Mouse (Mus musculus) neural tube, embryonic 15.5 days (tissue): ENCODE results near the gene Cd40. TPM values are rescaled to one million over a fixed set of nuclear protein-coding genes. Genes with fewer than 3 reads are reported as not detected.

Experiments used
- ATAC-seq: fragments of 200-750 bp; cut with Nextera tagmentation; 2 replicates; pipeline ENCODE4 v1.8.0; 2017; ENCODE audit warnings: mild to moderate bottlenecking, moderate TSS enrichment, moderate library complexity; ENCODE audit not compliant: low FRiP score
- H3K27ac ChIP-seq: fragments of 300-500 bp; sonication (generic); replicated peaks from 2 replicates; pipeline ENCODE4 v1.5.1; 2015; ENCODE audit warnings: mild to moderate bottlenecking, inconsistent platforms
- H3K27me3 ChIP-seq: fragments of 300-500 bp; sonication (generic); replicated peaks from 2 replicates; pipeline ENCODE4 v1.6.1; 2015; ENCODE audit warnings: inconsistent platforms
- H3K36me3 ChIP-seq: fragments of 300-500 bp; sonication (generic); 2 replicates; pipeline ENCODE4 v1.6.1; 2015; ENCODE audit warnings: inconsistent platforms
- H3K4me1 ChIP-seq: fragments of 300-500 bp; sonication (generic); 2 replicates; pipeline ENCODE4 v1.6.1; 2015; ENCODE audit warnings: inconsistent platforms
- H3K4me2 ChIP-seq: fragments of 300-500 bp; sonication (generic); 2 replicates; pipeline ENCODE4 v1.6.1; 2015; ENCODE audit warnings: inconsistent platforms, mild to moderate bottlenecking, moderate library complexity
- H3K4me3 ChIP-seq: fragments of 300-500 bp; sonication (generic); replicated peaks from 2 replicates; pipeline ENCODE4 v1.5.1; 2015; ENCODE audit warnings: mild to moderate bottlenecking, inconsistent platforms
- H3K9ac ChIP-seq: fragments of 300-500 bp; sonication (generic); replicated peaks from 2 replicates; pipeline ENCODE4 v1.6.1; 2015; ENCODE audit warnings: mild to moderate bottlenecking, inconsistent platforms
- H3K9me3 ChIP-seq: fragments of 300-500 bp; sonication (generic); replicated peaks from 2 replicates; pipeline ENCODE4 v1.6.1; 2016; ENCODE audit warnings: inconsistent platforms
- WGBS: fragments of 180-500 bp; shearing (Covaris S2); methylation state at CpG from one replicate; pipeline ENCODE4 v1.1.7; 2015; ENCODE audit warnings: mixed read lengths; 5-methylcytosine and 5-hydroxymethylcytosine counted together
- polyA plus RNA-seq: library from polyadenylated mRNA; unstranded; fragments of >200 nt; fragmentation: Nextera tagmentation; extraction: Ambion mirVana; gene quantifications from 2 replicates; pipeline ENCODE4 v1.2.1, GENCODE M21; 2015

Gene Cd40
- polyA plus RNA-seq, 1 experiment from 2014 or later = 6.9 TPM

- peaks cover 53% of the 10 kb centered on the region for H3K27me3 ChIP-seq
Measured at GRCm38 (mm10) chr2:165080657-165081056, 25.2 kb downstream of the Cd40 start.

GRCm38 (mm10) chr2:165081257-165081656 is 25.8 kb downstream of the Cd40 start:
- peaks cover 32% of the 10 kb centered on the region for H3K4me1 ChIP-seq
- no peak overlapping the region for H3K27ac ChIP-seq
- H3K4me3 ChIP-seq = no peak overlapping the region
- 53% methylated on average over 7 of the region's 7 CpGs for WGBS
- no peak overlapping the region for H3K9ac ChIP-seq
- H3K4me2 ChIP-seq = no peak overlapping the region
- peaks cover 47% of the 10 kb centered on the region for H3K27me3 ChIP-seq
- H3K9me3 ChIP-seq = no peaks in the 10 kb centered on the region
- no peaks in the 10 kb centered on the region for H3K36me3 ChIP-seq
- ATAC-seq = no peak

More at GRCm38 (mm10) chr2:165080657-165081056, 25.2 kb downstream of the Cd40 start:
- Histone ChIP-seq H3K36me3 (no peaks in the 10 kb centered on the region), H3K4me2 (no peak overlapping the region), H3K27ac (no peak overlapping the region), H3K4me1 (peaks cover 37% of the 10 kb centered on the region), H3K4me3 (no peak overlapping the region), H3K9ac (no peak overlapping the region), H3K9me3 (no peaks in the 10 kb centered on the region)
- ATAC-seq = no peak
- 37% methylated on average over 9 of the region's 9 CpGs for WGBS

GRCm38 (mm10) chr2:165086634-165087033 is 31.2 kb downstream of the Cd40 start:
- Histone ChIP-seq H3K36me3 (no peaks in the 10 kb centered on the region), H3K4me3 (no peak overlapping the region), H3K9ac (no peak overlapping the region), H3K27ac (no peak overlapping the region), H3K9me3 (no peaks in the 10 kb centered on the region), H3K4me2 (no peak overlapping the region), H3K27me3 (no peaks in the 10 kb centered on the region; the same call in 1 of the 2 replicates), H3K4me1 (peaks cover 13% of the 10 kb centered on the region; the same call in 1 of the 2 replicates)
- 74% methylated on average over 4 of the region's 4 CpGs for WGBS
- no peak for ATAC-seq

GRCm38 (mm10) chr2:165089470-165089869 is 34.0 kb downstream of the Cd40 start:
- H3K27ac ChIP-seq = 0 out of 2 replicates have a peak overlapping the region, but pooled peaks have one; percentile 33
- 21% methylated on average over 14 of the region's 14 CpGs for WGBS
- no peak overlapping the region for H3K4me2 ChIP-seq

GRCm38 (mm10) chr2:165090650-165091049 is 35.2 kb downstream of the Cd40 start, which contains the start of gene 1700025C18Rik:
Gene 1700025C18Rik (minus strand): TSS chr2:165090750.
- no peaks in the 10 kb centered on the region for H3K36me3 ChIP-seq
- WGBS = 69% methylated on average over 2 of the region's 2 CpGs
- no peak within 1 kb of the TSS for H3K4me2 ChIP-seq
- no peak for ATAC-seq
- no peak within 1 kb of the TSS for H3K4me3 ChIP-seq
- H3K9me3 ChIP-seq = no peaks in the 10 kb centered on the region
- H3K4me1 ChIP-seq = peaks cover 23% of the 10 kb centered on the region
- H3K27me3 ChIP-seq = 0 out of 2 replicates have a peak, but pooled peaks cover 3% of the 10 kb centered on the region
- 0 out of 2 replicates have a peak within 1 kb of the TSS, but pooled peaks have one; percentile 33 for H3K27ac ChIP-seq
- H3K9ac ChIP-seq = no peak within 1 kb of the TSS

More at GRCm38 (mm10) chr2:165089470-165089869, 34.0 kb downstream of the Cd40 start:
- Histone ChIP-seq H3K9me3 (no peaks in the 10 kb centered on the region), H3K36me3 (no peaks in the 10 kb centered on the region), H3K9ac (no peak overlapping the region), H3K4me1 (peaks cover 17% of the 10 kb centered on the region), H3K4me3 (no peak overlapping the region), H3K27me3 (no peaks in the 10 kb centered on the region; the same call in 1 of the 2 replicates)
- ATAC-seq = no peak

- Histone ChIP-seq H3K9me3 (no peaks in the 10 kb centered on the region), H3K9ac (no peak overlapping the region), H3K27ac (no peak overlapping the region), H3K27me3 (0 out of 2 replicates have a peak, but pooled peaks cover 7% of the 10 kb centered on the region), H3K4me2 (no peak overlapping the region), H3K4me1 (peaks cover 29% of the 10 kb centered on the region), H3K36me3 (no peaks in the 10 kb centered on the region), H3K4me3 (no peak overlapping the region)
- WGBS = 72% methylated on average over 8 of the region's 8 CpGs
- no peak for ATAC-seq
Measured at GRCm38 (mm10) chr2:165091433-165091965, 36.1 kb downstream of the Cd40 start.

- Histone ChIP-seq H3K36me3 (no peaks in the 10 kb centered on the region), H3K4me1 (peaks cover 32% of the 10 kb centered on the region), H3K9ac (no peak overlapping the region), H3K27ac (no peak overlapping the region), H3K27me3 (peaks cover 13% of the 10 kb centered on the region; the same call in 1 of the 2 replicates), H3K4me3 (no peak overlapping the region), H3K9me3 (no peaks in the 10 kb centered on the region), H3K4me2 (no peak overlapping the region)
- 64% methylated on average over 7 of the region's 7 CpGs for WGBS
- no peak for ATAC-seq
Measured at GRCm38 (mm10) chr2:165092393-165092792, 37.0 kb downstream of the Cd40 start.

- no peak overlapping the region for H3K4me3 ChIP-seq
- H3K36me3 ChIP-seq = no peaks in the 10 kb centered on the region
- H3K27me3 ChIP-seq = peaks cover 32% of the 10 kb centered on the region
- ATAC-seq = no peak
- H3K27ac ChIP-seq = no peak overlapping the region
- H3K4me2 ChIP-seq = no peak overlapping the region
- no peak overlapping the region for H3K9ac ChIP-seq
- peaks cover 25% of the 10 kb centered on the region for H3K4me1 ChIP-seq
- WGBS = 8% methylated on average over 10 of the region's 10 CpGs
- H3K9me3 ChIP-seq = no peaks in the 10 kb centered on the region
Measured at GRCm38 (mm10) chr2:165096367-165096766, 40.9 kb downstream of the Cd40 start.

- Histone ChIP-seq H3K4me2 (no peak overlapping the region), H3K27me3 (peaks cover 48% of the 10 kb centered on the region), H3K9ac (no peak overlapping the region), H3K9me3 (no peaks in the 10 kb centered on the region), H3K27ac (no peak overlapping the region), H3K4me3 (no peak overlapping the region), H3K4me1 (peaks cover 28% of the 10 kb centered on the region), H3K36me3 (no peaks in the 10 kb centered on the region)
- no peak for ATAC-seq
- 85% methylated on average over 3 of the region's 3 CpGs for WGBS
Measured at GRCm38 (mm10) chr2:165098861-165099260, 43.4 kb downstream of the Cd40 start.

GRCm38 (mm10) chr2:165100749-165101148 is 45.3 kb downstream of the Cd40 start:
- Histone ChIP-seq H3K4me1 (peaks cover 24% of the 10 kb centered on the region), H3K27ac (no peak overlapping the region), H3K9me3 (no peaks in the 10 kb centered on the region), H3K36me3 (no peaks in the 10 kb centered on the region), H3K9ac (no peak overlapping the region), H3K4me2 (no peak overlapping the region), H3K4me3 (no peak overlapping the region), H3K27me3 (peaks cover 49% of the 10 kb centered on the region)
- no peak for ATAC-seq
- 15% methylated on average over 6 of the region's 6 CpGs for WGBS

- ATAC-seq = no peak
- no peaks in the 10 kb centered on the region for H3K36me3 ChIP-seq
- H3K4me2 ChIP-seq = no peak overlapping the region
- no peak overlapping the region for H3K4me3 ChIP-seq
- peaks cover 24% of the 10 kb centered on the region for H3K4me1 ChIP-seq
- no peaks in the 10 kb centered on the region for H3K9me3 ChIP-seq
- no peak overlapping the region for H3K9ac ChIP-seq
- H3K27me3 ChIP-seq = peaks cover 43% of the 10 kb centered on the region
- 76% methylated on average over 3 of the region's 3 CpGs for WGBS
- H3K27ac ChIP-seq = no peak overlapping the region
Measured at GRCm38 (mm10) chr2:165102920-165103319, 47.5 kb downstream of the Cd40 start.

- Histone ChIP-seq H3K27me3 (peaks cover 51% of the 10 kb centered on the region), H3K9me3 (no peaks in the 10 kb centered on the region), H3K4me3 (no peak overlapping the region), H3K27ac (0 out of 2 replicates have a peak overlapping the region, but pooled peaks have one; percentile 48), H3K4me1 (peaks cover 24% of the 10 kb centered on the region), H3K36me3 (no peaks in the 10 kb centered on the region), H3K9ac (no peak overlapping the region), H3K4me2 (0 out of 2 replicates have a peak overlapping the region, but pooled peaks have one; percentile 15)
- ATAC-seq = no peak; the same call in 1 of the 2 replicates
- WGBS = 43% methylated on average over 16 of the region's 16 CpGs
Measured at GRCm38 (mm10) chr2:165105513-165106079, 50.2 kb downstream of the Cd40 start.
